Mouse (Mus musculus) gastrocnemius, postnatal 4 days (tissue): ENCODE measurements at regions not wholly inside any gene's neighbourhood (a gene's known extent, or its start where the extent isn't known, plus 50 kb on each side); places are given as distances from the start of the nearest gene placed in this dataset.

ENCODE experiments used
- DNase-seq, 2 experiments: peaks; one replicate each; pipeline ENCODE4 v3.0.0; 2021 to 2022; ENCODE audit warnings: low spot score in 2 of 2, mixed read lengths in 2 of 2

GRCm38 (mm10) chr15:62171167-62171566, 1248.4 kb upstream of the A1bg start:
- no peak for DNase-seq

GRCm38 (mm10) chr15:62170337-62170736, 1247.5 kb upstream of the A1bg start:
- no peak for DNase-seq

- DNase-seq: no peak
Measured at GRCm38 (mm10) chr15:62169591-62170019, 1246.8 kb upstream of the A1bg start.

- no peak for DNase-seq
Measured at GRCm38 (mm10) chr15:62168958-62169590, 1246.3 kb upstream of the A1bg start.

GRCm38 (mm10) chr15:62168522-62168921, 1245.7 kb upstream of the A1bg start:
- no peak for DNase-seq

- DNase-seq: no peak
Measured at GRCm38 (mm10) chr15:62166786-62167185, 1244.0 kb upstream of the A1bg start.

GRCm38 (mm10) chr15:62165826-62166500, 1243.2 kb upstream of the A1bg start:
- DNase-seq: no peak

- no peak for DNase-seq
Measured at GRCm38 (mm10) chr15:62164766-62165410, 1242.1 kb upstream of the A1bg start.

GRCm38 (mm10) chr15:62163203-62163602, 1240.4 kb upstream of the A1bg start:
- DNase-seq: no peak

GRCm38 (mm10) chr15:62162648-62163194, 1239.9 kb upstream of the A1bg start:
- DNase-seq: no peak

- no peak for DNase-seq
Measured at GRCm38 (mm10) chr15:62161975-62162647, 1239.3 kb upstream of the A1bg start.

- DNase-seq: no peak
Measured at GRCm38 (mm10) chr15:62161061-62161460, 1238.2 kb upstream of the A1bg start.

GRCm38 (mm10) chr15:62158875-62159675, 1236.3 kb upstream of the A1bg start:
- no peak for DNase-seq

- DNase-seq: no peak
Measured at GRCm38 (mm10) chr15:62157200-62158033, 1234.6 kb upstream of the A1bg start.

- no peak for DNase-seq
Measured at GRCm38 (mm10) chr15:62153222-62153621, 1230.4 kb upstream of the A1bg start.

GRCm38 (mm10) chr15:62152133-62152532, 1229.3 kb upstream of the A1bg start:
- no peak for DNase-seq

GRCm38 (mm10) chr15:62151690-62152089, 1228.9 kb upstream of the A1bg start:
- DNase-seq: no peak

- no peak for DNase-seq
Measured at GRCm38 (mm10) chr15:62150296-62150695, 1227.5 kb upstream of the A1bg start.

GRCm38 (mm10) chr15:62148680-62149237, 1225.9 kb upstream of the A1bg start:
- DNase-seq: no peak
